Mouse (Mus musculus): ENCODE data around the gene Alox12e. TPM values are rescaled to one million over a fixed set of nuclear protein-coding genes. Genes with fewer than 3 reads are reported as not detected.

The Alox12e gene
- polyA plus RNA-seq, 2 experiments from 2014 or later: not detected

GRCm38 (mm10) chr11:70284757-70285156 lies 37.7 kb downstream of the Alox12e start:
- no peak for ATAC-seq

- ATAC-seq: no peak
These were observed 38.8 kb downstream of the Alox12e start for GRCm38 (mm10) chr11:70283666-70284065.

- no peak for ATAC-seq
These were observed 42.0 kb downstream of the Alox12e start for GRCm38 (mm10) chr11:70280441-70280840.

GRCm38 (mm10) chr11:70278961-70279360 lies 43.5 kb downstream of the Alox12e start:
- no peak for ATAC-seq

- no peak for ATAC-seq
These were observed 50.8 kb downstream of the Alox12e start for GRCm38 (mm10) chr11:70271641-70272040.

- ATAC-seq: no peak
These were observed 56.0 kb downstream of the Alox12e start for GRCm38 (mm10) chr11:70266405-70266804.

GRCm38 (mm10) chr11:70265819-70266218 lies 56.6 kb downstream of the Alox12e start:
- ATAC-seq: no peak

Other genes starting within 250 kb of the Alox12e start
- not detected for gene Asgr2, start 230.0 kb downstream of the Alox12e start, polyA plus RNA-seq (2017; shearing (Covaris generic))
- gene Mgl2, start 192.3 kb downstream of the Alox12e start, polyA plus RNA-seq (2017; shearing (Covaris generic)): under 1 TPM in 1 of 2 experiments, not detected in 1; 0.21 TPM
- gene Clec10a, start 166.4 kb downstream of the Alox12e start, polyA plus RNA-seq (2017; shearing (Covaris generic)): not detected
- gene Slc16a11, start 109.9 kb downstream of the Alox12e start, polyA plus RNA-seq (2017; shearing (Covaris generic)): not detected
- 1 to 10 TPM; 2.6 to 4.1 TPM for gene Slc16a13, start 101.6 kb downstream of the Alox12e start, polyA plus RNA-seq (2017; shearing (Covaris generic))
- under 1 TPM; 0.23 to 0.36 TPM for gene Bcl6b, start 92.8 kb downstream of the Alox12e start, polyA plus RNA-seq (2017; shearing (Covaris generic))
- gene 0610010K14Rik, start 84.7 kb downstream of the Alox12e start, polyA plus RNA-seq (2017; shearing (Covaris generic)): 100 to 1,000 TPM; 124 to 159 TPM
- gene Gm21988, start 82.8 kb downstream of the Alox12e start, polyA plus RNA-seq (2017; shearing (Covaris generic)): 1 to 10 TPM; 5.2 to 7.6 TPM
- 100 to 1,000 TPM; 228 to 245 TPM for gene Rnasek, start 82.8 kb downstream of the Alox12e start, polyA plus RNA-seq (2017; shearing (Covaris generic))
- not detected for gene Alox12, start 67.3 kb downstream of the Alox12e start, polyA plus RNA-seq (2017; shearing (Covaris generic))
- gene Alox15, start 29.4 kb upstream of the Alox12e start, polyA plus RNA-seq (2017; shearing (Covaris generic)): under 1 TPM in 1 of 2 experiments, not detected in 1; 0.51 TPM
- 1 to 10 TPM; 6.5 to 8.1 TPM for gene Pelp1, start 87.4 kb upstream of the Alox12e start, polyA plus RNA-seq (2017; shearing (Covaris generic))
- gene Arrb2, start 110.0 kb upstream of the Alox12e start, polyA plus RNA-seq (2017; shearing (Covaris generic)): 100 to 1,000 TPM in 1 of 2 experiments, 10 to 100 TPM in 1; 99.3 to 129 TPM
- 10 to 100 TPM; 86.3 to 91.9 TPM for gene Med11, start 129.3 kb upstream of the Alox12e start, polyA plus RNA-seq (2017; shearing (Covaris generic))
- gene Zmynd15, start 136.8 kb upstream of the Alox12e start, polyA plus RNA-seq (2017; shearing (Covaris generic)): not detected
- gene Cxcl16, start 137.4 kb upstream of the Alox12e start, polyA plus RNA-seq (2017; shearing (Covaris generic)): under 1 TPM in 1 of 2 experiments, not detected in 1; 0.36 TPM
- gene Tm4sf5, start 182.6 kb upstream of the Alox12e start, polyA plus RNA-seq (2017; shearing (Covaris generic)): 1 to 10 TPM; 1.5 to 3.7 TPM
- not detected for gene Vmo1, start 192.0 kb upstream of the Alox12e start, polyA plus RNA-seq (2017; shearing (Covaris generic))
- gene Gltpd2, start 196.6 kb upstream of the Alox12e start, polyA plus RNA-seq (2017; shearing (Covaris generic)): not detected
- 100 to 1,000 TPM; 353 to 460 TPM for gene Psmb6, start 202.7 kb upstream of the Alox12e start, polyA plus RNA-seq (2017; shearing (Covaris generic))
- gene Gm40193, start 210.3 kb upstream of the Alox12e start, polyA plus RNA-seq (2017; shearing (Covaris generic)): not detected
- 1 to 10 TPM; 1.2 to 1.8 TPM for gene Pld2, start 217.4 kb upstream of the Alox12e start, polyA plus RNA-seq (2017; shearing (Covaris generic))
- 1 to 10 TPM; 6.7 to 8.8 TPM for gene Mink1, start 240.3 kb upstream of the Alox12e start, polyA plus RNA-seq (2017; shearing (Covaris generic))

Data from activated CD4-positive, CD25-positive, alpha-beta regulatory T cell, adult 4 months (primary cell).